In the genomic region with DNA sequence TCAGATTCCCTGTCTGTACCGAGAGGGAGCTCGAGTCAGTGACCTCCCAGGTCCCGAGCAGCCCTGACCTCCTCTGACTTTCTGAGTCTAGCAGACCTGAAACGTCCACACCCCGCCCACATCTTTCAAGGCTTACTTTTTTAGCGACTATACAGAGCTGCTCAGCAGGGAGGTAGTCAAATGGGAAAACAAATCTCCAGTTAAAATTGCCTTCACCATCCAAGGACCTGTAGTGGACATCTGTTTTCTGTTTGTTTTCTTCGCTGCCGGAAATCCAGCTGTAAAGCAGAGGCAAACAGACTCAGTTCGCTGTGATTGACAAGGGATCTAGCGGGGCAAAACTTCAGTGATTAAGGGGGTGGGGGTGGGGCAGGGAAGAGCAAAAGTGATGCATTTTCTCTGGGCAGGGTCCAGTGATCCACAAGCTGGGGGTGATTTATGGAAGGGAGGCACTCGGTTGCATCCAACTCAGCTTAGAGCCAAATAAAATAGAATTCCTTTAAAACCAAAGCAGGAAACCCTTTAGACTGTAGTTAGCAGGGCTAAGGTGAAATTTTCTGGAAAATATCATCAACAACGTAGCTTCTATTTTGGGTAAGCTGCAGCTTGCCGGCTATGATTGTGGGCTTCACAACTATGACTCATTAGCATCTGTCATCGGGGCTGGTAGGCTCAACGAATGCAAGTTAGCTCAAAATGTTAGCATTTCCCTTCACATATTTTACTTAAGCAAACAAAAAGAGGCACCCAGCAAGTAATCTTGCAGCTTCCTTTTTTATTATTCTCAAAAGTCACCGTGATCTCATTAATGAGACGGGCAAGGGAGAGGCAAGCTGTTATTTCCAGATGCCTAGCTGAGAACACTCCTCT, we compare ENCODE assay signal across 9 mouse cellular contexts.
DNase-seq lines count a peak whose midpoint lies in the region; ATAC-seq and TF ChIP-seq lines count a peak whose summit lies in the region.
"Had no signal": no experiment of that assay in that cellular context is flagged by ENCODE, and none has a peak within 500 bp of the region (broad histone marks: within the 10 kb centered on the region; RNA-seq: fewer than 3 reads in every experiment).

No protein-coding gene starts in this region.

- H3K9ac ChIP-seq in forebrain, embryonic 12.5 days, result no peak overlapping the region
- H3K9ac ChIP-seq: neural tube, embryonic 12.5 days had no signal

- intact Hi-C loops in left cerebral cortex, postnatal 4 days (cut with DNase I), result no loop called here

- peak overlapping the region; percentile 1; the same call in 1 of the 2 replicates for H3K27ac ChIP-seq in forebrain, embryonic 10.5 days
- no peak overlapping the region for H3K27ac ChIP-seq in forebrain, embryonic 12.5 days
- H3K27ac ChIP-seq: neural tube, embryonic 12.5 days had no signal

- no peak overlapping the region for H3K4me3 ChIP-seq in forebrain, embryonic 10.5 days
- no peak overlapping the region for H3K4me3 ChIP-seq in forebrain, embryonic 12.5 days (replicated peaks)
- H3K4me3 ChIP-seq in lung, adult 2 months (replicated peaks; ENCODE audit: extremely low read depth, low read depth, low read length), result no peak overlapping the region
- H3K4me3 ChIP-seq: neural tube, embryonic 12.5 days had no signal

- no peak for ATAC-seq in forebrain, embryonic 12.5 days (ENCODE audit: low FRiP score)

- peak; percentile 24 for DNase-seq in forebrain, embryonic 10.5 days (ENCODE audit: extremely low spot score, low spot score)
- peak; percentile 8 for DNase-seq in left cerebral cortex, adult 11 months (ENCODE audit: low spot score)
- DNase-seq in left cerebral cortex, postnatal 4 days, result no peak
- DNase-seq in hindlimb bud, embryonic 11.5 days (ENCODE audit: extremely low spot score, low read depth, low spot score), result peak; percentile 66
- DNase-seq in right cerebral cortex, postnatal 25 days, result peak; percentile 36
- DNase-seq in lung, adult 2 months, result no peak
- DNase-seq in cerebellum, postnatal 10 days, result no peak

- H3K4me1 ChIP-seq in forebrain, embryonic 10.5 days, result peaks cover 22% of the 10 kb centered on the region
- H3K4me1 ChIP-seq in forebrain, embryonic 12.5 days, result 0 out of 2 replicates have a peak, but pooled peaks cover 9% of the 10 kb centered on the region
- peaks cover 2% of the 10 kb centered on the region; the same call in 1 of the 2 replicates for H3K4me1 ChIP-seq in lung, adult 2 months (ENCODE audit: control insufficient read depth, insufficient read depth, low read length)

- H3K4me2 ChIP-seq in forebrain, embryonic 12.5 days, result no peak overlapping the region
- H3K4me2 ChIP-seq: neural tube, embryonic 12.5 days had no signal

- no peak for TF ChIP-seq CTCF in lung, adult 2 months (IDR thresholded peaks at IDR 0.05; ENCODE audit: insufficient read depth, low read length)

- H3K27me3 ChIP-seq in forebrain, embryonic 10.5 days (ENCODE audit: poor library complexity, severe bottlenecking), result peaks cover 29% of the 10 kb centered on the region; the same call in 1 of the 2 replicates
- H3K27me3 ChIP-seq in forebrain, embryonic 12.5 days, result peaks cover 14% of the 10 kb centered on the region; the same call in 1 of the 2 replicates
- H3K27me3 ChIP-seq: neural tube, embryonic 12.5 days had no signal

- H3K36me3 ChIP-seq in forebrain, embryonic 10.5 days (replicated peaks), result no peaks in the 10 kb centered on the region
- no peaks in the 10 kb centered on the region for H3K36me3 ChIP-seq in forebrain, embryonic 12.5 days (replicated peaks)
- H3K36me3 ChIP-seq: neural tube, embryonic 12.5 days had no signal

- WGBS in forebrain, embryonic 10.5 days, result 40% methylated on average over 17 of the region's 17 CpGs
- 37% methylated on average over 17 of the region's 17 CpGs for WGBS in forebrain, embryonic 12.5 days
- WGBS in lung, adult 2 months, result 41% methylated on average over 17 of the region's 17 CpGs

- no peaks in the 10 kb centered on the region for H3K9me3 ChIP-seq in forebrain, embryonic 10.5 days
- no peaks in the 10 kb centered on the region for H3K9me3 ChIP-seq in forebrain, embryonic 12.5 days
- H3K9me3 ChIP-seq: neural tube, embryonic 12.5 days had no signal

- no peak for TF ChIP-seq POLR2A in lung, adult 2 months (IDR thresholded peaks at IDR 0.05; ENCODE audit: borderline replicate concordance, extremely low read depth, low read depth, low read length)

Comparison
In these comparisons a context has a peak if more than half of its experiments do, and no peak if none do; other contexts are left out.
1. DNase-seq: peak in forebrain, embryonic 10.5 days (single experiment), left cerebral cortex, adult 11 months (single experiment), hindlimb bud, embryonic 11.5 days (single experiment) and right cerebral cortex, postnatal 25 days (single experiment); none in left cerebral cortex, postnatal 4 days (single experiment), lung, adult 2 months (single experiment) and cerebellum, postnatal 10 days (0 of 2).